Mouse (Mus musculus): Measurements from ENCODE around the gene Bcl9l. TPM values are rescaled to one million over a fixed set of nuclear protein-coding genes. Genes with fewer than 3 reads are reported as not detected.

Gene Bcl9l
- total RNA-seq, 1 experiment from 2014 or later: 6.1 TPM

Other genes with a start within 250 kb of the Bcl9l start
- 19.6 and 35.0 TPM in 2 replicates for gene Cbl, start 248.8 kb upstream of the Bcl9l start, total RNA-seq (2017)
- gene Ccdc153, start 242.1 kb upstream of the Bcl9l start, total RNA-seq (2017): not detected in 2 replicates
- gene Pdzd3, start 231.4 kb upstream of the Bcl9l start, total RNA-seq (2017): 0.35 TPM in 1 of 2 replicates, not detected in the other
- 2.1 and 6.6 TPM in 2 replicates for gene Nlrx1, start 214.2 kb upstream of the Bcl9l start, total RNA-seq (2017)
- gene Abcg4, start 194.2 kb upstream of the Bcl9l start, total RNA-seq (2017): 0.99 and 2.5 TPM in 2 replicates
- 26.1 and 28.0 TPM in 2 replicates for gene Hinfp, start 177.2 kb upstream of the Bcl9l start, total RNA-seq (2017)
- 4.7 and 5.1 TPM in 2 replicates for gene C2cd2l, start 162.5 kb upstream of the Bcl9l start, total RNA-seq (2017)
- 15.2 and 17.4 TPM in 2 replicates for gene Dpagt1, start 156.8 kb upstream of the Bcl9l start, total RNA-seq (2017)
- gene H2afx, start 148.1 kb upstream of the Bcl9l start, total RNA-seq (2017): 127 and 131 TPM in 2 replicates
- gene Hmbs, start 138.6 kb upstream of the Bcl9l start, total RNA-seq (2017): 29.3 and 35.2 TPM in 2 replicates
- 14.3 and 16.1 TPM in 2 replicates for gene Vps11, start 121.2 kb upstream of the Bcl9l start, total RNA-seq (2017)
- 56.5 and 67.2 TPM in 2 replicates for gene Hyou1, start 103.3 kb upstream of the Bcl9l start, total RNA-seq (2017)
- gene Slc37a4, start 86.0 kb upstream of the Bcl9l start, total RNA-seq (2017): 15.8 and 20.2 TPM in 2 replicates
- gene Rps25, start 75.7 kb upstream of the Bcl9l start, total RNA-seq (2017): 1,716 and 2,164 TPM in 2 replicates
- 42.2 and 47.6 TPM in 2 replicates for gene Trappc4, start 75.2 kb upstream of the Bcl9l start, total RNA-seq (2017)
- gene Ccdc84, start 64.3 kb upstream of the Bcl9l start, total RNA-seq (2017): 21.4 and 31.9 TPM in 2 replicates
- gene Foxr1, start 41.7 kb upstream of the Bcl9l start, total RNA-seq (2017): not detected in 2 replicates
- not detected in 2 replicates for gene Upk2, start 27.8 kb upstream of the Bcl9l start, total RNA-seq (2017)
- 0.06 and 0.69 TPM in 2 replicates for gene Cxcr5, start 79.1 kb downstream of the Bcl9l start, total RNA-seq (2017)
- 131 and 147 TPM in 2 replicates for gene Ddx6, start 122.1 kb downstream of the Bcl9l start, total RNA-seq (2017)
- not detected in 2 replicates for gene Treh, start 190.4 kb downstream of the Bcl9l start, total RNA-seq (2017)

All from hematopoietic stem cell, adult 5-6 weeks (primary cell).